Mouse (Mus musculus): ENCODE measurements around the gene Msh3. TPM values are rescaled to one million over a fixed set of nuclear protein-coding genes. Genes with fewer than 3 reads are reported as not detected.
"Not testable (repeated sequence)": the region's sequence is repeated elsewhere in the genome, so short reads cannot be mapped to it uniquely, and the experiment has no call there.

Msh3 gene
- polyA plus RNA-seq, 1 experiment from 2014 or later: 32.6 TPM

- not testable (repeated sequence) for H3K9ac ChIP-seq; H3K27me3 ChIP-seq; H3K4me1 ChIP-seq; H3K4me2 ChIP-seq; H3K36me3 ChIP-seq; H3K9me3 ChIP-seq; ATAC-seq (ENCODE audit: insufficient number of reproducible peaks, insufficient read depth, low FRiP score, low TSS enrichment, low read depth); H3K4me3 ChIP-seq; H3K27ac ChIP-seq
- WGBS: 79% methylated on average over 8 of the region's 8 CpGs
Observed at GRCm38 (mm10) chr13:92172686-92173085, 182.1 kb downstream of the Msh3 start.

Other genes with a start within 250 kb of the Msh3 start
- gene Rasgrf2, start 223.3 kb downstream of the Msh3 start, polyA plus RNA-seq (2015; fragmentation: Nextera tagmentation; extraction: Ambion mirVana): 0.15 and 0.32 TPM in 2 replicates
- gene Gm20379, start 49.0 kb downstream of the Msh3 start, polyA plus RNA-seq (2015; fragmentation: Nextera tagmentation; extraction: Ambion mirVana): 1.3 and 1.9 TPM in 2 replicates
- 15.8 and 16.1 TPM in 2 replicates for gene Dhfr, start 277 bp downstream of the Msh3 start, polyA plus RNA-seq (2015; fragmentation: Nextera tagmentation; extraction: Ambion mirVana)
- gene Ankrd34b, start 70.9 kb upstream of the Msh3 start, polyA plus RNA-seq (2015; fragmentation: Nextera tagmentation; extraction: Ambion mirVana): not detected in 2 replicates
- 0.18 and 0.52 TPM in 2 replicates for gene Fam151b, start 129.0 kb upstream of the Msh3 start, polyA plus RNA-seq (2015; fragmentation: Nextera tagmentation; extraction: Ambion mirVana)
- gene Zfyve16, start 175.9 kb upstream of the Msh3 start, polyA plus RNA-seq (2015; fragmentation: Nextera tagmentation; extraction: Ambion mirVana): 12.2 and 14.9 TPM in 2 replicates
- gene Spz1, start 221.2 kb upstream of the Msh3 start, polyA plus RNA-seq (2015; fragmentation: Nextera tagmentation; extraction: Ambion mirVana): not detected in 2 replicates